Mouse (Mus musculus): ENCODE data around the gene Galp.
"Not testable (repeated sequence)": the region's sequence is repeated elsewhere in the genome, so short reads cannot be mapped to it uniquely, and the experiment has no call there.

DNA sequence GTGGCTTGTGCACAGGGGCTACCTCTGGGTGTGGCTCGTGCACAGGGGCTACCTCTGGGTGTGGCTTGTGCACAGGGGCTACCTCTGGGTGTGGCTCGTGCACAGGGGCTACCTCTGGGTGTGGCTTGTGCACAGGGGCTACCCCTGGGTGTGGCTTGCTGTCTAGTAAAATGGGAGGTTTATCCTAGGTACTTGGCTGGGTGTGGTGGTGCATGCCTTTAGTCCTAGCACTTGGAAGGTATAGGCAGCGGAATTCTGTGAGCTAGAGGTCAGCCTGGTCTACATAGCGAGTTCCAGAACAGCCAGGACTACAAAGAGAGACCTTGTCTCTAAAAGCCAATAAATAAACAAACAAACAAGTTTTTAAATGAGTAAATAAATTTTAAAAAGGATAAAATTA, 17.8 kb downstream of the Galp start:
- TF ChIP-seq GATA1, TAL1 (IDR thresholded peaks at IDR 0.05; ENCODE audit: low read length): not testable (repeated sequence)
